Mouse (Mus musculus) liver, embryonic 15.5 days (tissue): ENCODE results near the gene Fads2. TPM values are rescaled to one million over a fixed set of nuclear protein-coding genes. Genes with fewer than 3 reads are reported as not detected.

Experiments
- ATAC-seq: fragments of 200-750 bp; cut with Nextera tagmentation; 2 replicates; pipeline ENCODE4 v1.8.0; 2017; ENCODE audit warnings: moderate number of reproducible peaks, mild to moderate bottlenecking, moderate library complexity; ENCODE audit not compliant: insufficient read depth
- H3K27ac ChIP-seq: fragments of 300-500 bp; sonication (generic); replicated peaks from 2 replicates; pipeline ENCODE4 v1.5.1; 2015; ENCODE audit warnings: mild to moderate bottlenecking, inconsistent platforms
- H3K27me3 ChIP-seq: fragments of 300-500 bp; sonication (generic); 2 replicates; pipeline ENCODE4 v1.6.1; 2015; ENCODE audit warnings: mild to moderate bottlenecking, inconsistent platforms
- H3K36me3 ChIP-seq: fragments of 300-500 bp; sonication (generic); replicated peaks from 2 replicates; pipeline ENCODE4 v1.6.1; 2015; ENCODE audit warnings: moderate library complexity, mild to moderate bottlenecking, inconsistent platforms
- H3K4me1 ChIP-seq: fragments of 300-500 bp; sonication (generic); replicated peaks from 2 replicates; pipeline ENCODE4 v1.6.1; 2015; ENCODE audit warnings: inconsistent platforms
- H3K4me2 ChIP-seq: fragments of 300-500 bp; sonication (generic); 2 replicates; pipeline ENCODE4 v1.6.1; 2015; ENCODE audit warnings: moderate library complexity, mild to moderate bottlenecking, inconsistent platforms
- H3K4me3 ChIP-seq: fragments of 300-500 bp; sonication (generic); replicated peaks from 2 replicates; pipeline ENCODE4 v1.5.1; 2015; ENCODE audit warnings: mild to moderate bottlenecking, inconsistent platforms
- H3K9ac ChIP-seq: fragments of 300-500 bp; sonication (generic); 2 replicates; pipeline ENCODE4 v1.6.1; 2015; ENCODE audit warnings: moderate library complexity, mild to moderate bottlenecking, inconsistent platforms
- H3K9me3 ChIP-seq: fragments of 300-500 bp; sonication (generic); replicated peaks from 2 replicates; pipeline ENCODE4 v1.6.1; 2016; ENCODE audit warnings: inconsistent platforms
- WGBS: fragments of 180-500 bp; shearing (Covaris S2); methylation state at CpG from one replicate; pipeline ENCODE4 v1.1.7; 2015; ENCODE audit warnings: mixed read lengths; ENCODE audit not compliant: insufficient replicate concordance; 5-methylcytosine and 5-hydroxymethylcytosine counted together
- polyA plus RNA-seq: library from polyadenylated mRNA; unstranded; fragments of >200 nt; fragmentation: Nextera tagmentation; extraction: Ambion mirVana; gene quantifications from 2 replicates; pipeline ENCODE4 v1.2.1, GENCODE M21; 2015

Fads2 gene
- polyA plus RNA-seq, 1 experiment from 2014 or later, result 89.7 TPM

DNA sequence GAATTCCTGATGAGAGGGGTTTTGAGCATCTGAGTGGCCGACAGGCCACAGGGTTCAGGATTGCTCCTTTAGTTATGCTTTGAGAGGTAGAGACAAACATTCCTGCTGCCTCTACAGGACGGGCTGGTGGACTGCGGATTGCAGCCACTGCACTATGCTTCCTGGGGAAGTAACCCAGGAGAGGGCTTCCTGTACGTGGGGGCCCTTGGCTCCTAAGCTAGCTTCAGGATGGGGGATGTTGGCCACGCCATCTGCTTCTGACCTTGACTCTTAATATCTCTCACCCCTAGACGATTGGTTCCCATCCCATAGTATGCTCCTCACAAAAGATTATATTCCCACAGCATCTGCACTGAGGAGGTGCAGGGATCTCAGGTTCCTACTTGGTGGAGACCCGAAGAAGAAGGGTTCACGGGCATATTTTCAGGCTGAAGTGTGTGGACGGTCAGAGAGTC, 78.2 kb downstream of the Fads2 start:
- 0 out of 2 replicates have a peak overlapping the region, but pooled peaks have one; percentile 13 for H3K9ac ChIP-seq
- H3K4me2 ChIP-seq, result peak overlapping the region; percentile 27; the same call in 1 of the 2 replicates
- H3K4me1 ChIP-seq, result peaks cover 80% of the 10 kb centered on the region
- 40% methylated on average over 9 of the region's 9 CpGs for WGBS
- H3K9me3 ChIP-seq, result no peaks in the 10 kb centered on the region
- H3K4me3 ChIP-seq, result peak overlapping the region; percentile 4; the same call in 1 of the 2 replicates
- H3K27ac ChIP-seq, result peak overlapping the region; percentile 56
- no peak for ATAC-seq
- H3K27me3 ChIP-seq, result no peaks in the 10 kb centered on the region
- peaks cover 98% of the 10 kb centered on the region for H3K36me3 ChIP-seq

DNA sequence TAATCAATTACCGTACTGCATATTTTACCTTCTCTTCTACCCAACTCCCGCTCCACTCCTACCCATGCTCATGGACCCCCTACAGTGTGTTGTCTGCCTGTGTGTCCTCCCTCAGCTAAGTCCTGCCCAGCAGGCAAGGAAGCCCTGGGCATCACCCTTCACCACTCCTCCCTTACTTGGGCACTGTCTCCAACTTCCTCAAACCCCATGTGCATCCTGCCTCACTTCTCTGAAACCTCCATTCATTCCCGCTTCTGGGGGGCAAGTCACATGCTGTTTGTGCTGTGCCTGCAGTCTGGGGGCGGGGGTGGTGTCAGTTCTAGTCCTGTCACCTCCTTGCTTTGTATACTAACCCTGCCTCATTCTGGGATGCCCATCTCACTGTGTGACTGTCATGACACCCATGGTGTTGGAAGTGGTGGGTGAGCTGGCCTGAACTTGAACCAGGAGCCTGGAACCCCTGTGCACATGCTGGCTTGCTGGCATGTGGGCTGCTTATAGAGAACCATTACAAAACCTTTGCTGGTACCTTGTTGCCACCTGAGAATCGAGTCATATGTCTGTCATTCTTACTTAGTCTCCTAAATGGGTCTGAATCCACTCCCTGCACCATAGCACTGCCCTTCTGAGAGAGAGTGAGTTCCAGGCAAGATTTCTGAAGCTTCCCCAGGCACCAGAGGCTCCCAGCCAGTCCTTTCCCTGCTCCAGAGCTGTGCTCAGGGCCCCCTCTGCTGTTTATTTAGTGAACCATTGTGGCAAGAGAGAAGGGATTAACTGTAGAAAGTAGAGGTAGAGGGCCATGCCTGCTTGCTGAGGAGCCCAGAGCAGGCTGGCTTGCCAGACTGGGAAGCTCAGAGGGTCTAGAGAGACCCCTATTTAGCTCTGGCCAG, 78.9 kb downstream of the Fads2 start:
- H3K4me1 ChIP-seq, result peaks cover 85% of the 10 kb centered on the region
- 68% methylated on average over 5 of the region's 5 CpGs for WGBS
- ATAC-seq, result no peak
- no peaks in the 10 kb centered on the region for H3K9me3 ChIP-seq
- H3K4me2 ChIP-seq, result peak overlapping the region; percentile 27; the same call in 1 of the 2 replicates
- peak overlapping the region; percentile 4; the same call in 1 of the 2 replicates for H3K4me3 ChIP-seq
- H3K9ac ChIP-seq, result 0 out of 2 replicates have a peak overlapping the region, but pooled peaks have one; percentile 13
- H3K36me3 ChIP-seq, result peaks cover 94% of the 10 kb centered on the region
- H3K27me3 ChIP-seq, result no peaks in the 10 kb centered on the region
- peak overlapping the region; percentile 56 for H3K27ac ChIP-seq

DNA sequence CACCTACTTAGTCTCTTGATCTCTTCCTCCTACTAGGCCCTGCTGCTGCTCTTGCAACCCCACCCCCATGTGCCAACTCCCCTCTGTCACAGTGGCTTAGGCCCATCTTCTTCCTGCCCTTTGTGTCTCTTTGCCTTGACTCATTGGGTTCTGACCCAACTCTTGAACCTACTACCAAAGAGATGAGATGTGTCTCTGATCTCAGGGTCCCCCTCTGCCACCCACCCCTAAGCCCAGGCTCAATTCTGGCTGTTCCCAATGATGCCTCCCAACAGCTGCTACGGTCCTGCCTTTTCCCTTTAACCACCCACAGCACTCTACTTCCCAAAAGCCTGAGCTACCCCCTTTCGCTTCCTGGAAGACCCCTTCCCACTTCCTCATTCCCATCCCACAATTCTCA, 79.6 kb downstream of the Fads2 start:
- Histone ChIP-seq H3K36me3 (peaks cover 91% of the 10 kb centered on the region), H3K9me3 (no peaks in the 10 kb centered on the region), H3K27ac (peak overlapping the region; percentile 56), H3K4me2 (peak overlapping the region; percentile 36; the same call in 1 of the 2 replicates), H3K4me3 (no peak overlapping the region), H3K27me3 (no peaks in the 10 kb centered on the region), H3K9ac (0 out of 2 replicates have a peak overlapping the region, but pooled peaks have one; percentile 37), H3K4me1 (peaks cover 92% of the 10 kb centered on the region)
- ATAC-seq, result no peak
- WGBS, result 72% methylated on average over 2 of the region's 2 CpGs

DNA sequence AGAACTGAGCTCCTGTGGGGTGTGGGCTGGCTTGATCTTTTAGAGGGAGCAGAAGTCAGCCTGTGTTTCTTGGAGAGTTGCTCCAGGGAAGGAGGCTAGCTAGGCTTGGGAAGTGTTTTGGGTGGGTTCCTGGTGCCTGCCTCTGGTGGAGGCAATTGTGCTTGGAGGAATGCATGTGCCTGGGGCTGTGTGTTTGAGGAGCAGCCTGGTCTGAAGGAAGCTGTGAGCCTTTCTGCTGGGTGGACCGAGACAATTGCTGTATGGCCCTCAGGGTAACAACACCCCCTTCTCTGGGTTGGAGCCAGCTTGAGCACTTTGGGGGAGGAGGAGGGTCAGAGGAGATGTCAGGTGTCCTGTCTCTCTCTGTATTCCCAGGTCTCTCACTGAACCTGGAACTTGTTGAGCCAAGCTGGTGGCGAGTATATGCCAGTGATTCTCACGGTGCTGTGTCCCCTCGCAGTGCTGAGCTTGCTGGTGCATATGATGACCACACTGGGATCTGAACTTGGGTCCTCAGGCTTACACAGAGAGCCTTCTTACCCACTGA, 82.3 kb downstream of the Fads2 start:
- no peak for ATAC-seq

DNA sequence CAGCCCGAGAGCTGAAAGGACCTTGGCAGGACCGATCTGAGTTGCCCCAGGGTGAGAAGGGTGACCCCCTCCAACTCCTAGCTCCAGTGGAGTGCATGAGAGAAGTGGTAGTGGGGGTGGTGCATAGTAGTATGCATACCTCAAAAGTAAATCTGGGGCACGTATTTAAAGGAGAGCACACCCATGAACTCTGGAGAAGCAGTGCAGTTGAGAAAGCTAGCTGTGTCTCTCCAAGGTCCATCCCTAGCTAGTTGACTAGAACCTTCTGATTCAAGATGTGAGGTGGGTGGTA, 83.1 kb downstream of the Fads2 start:
- Histone ChIP-seq H3K9me3 (no peaks in the 10 kb centered on the region), H3K4me1 (peaks cover 85% of the 10 kb centered on the region), H3K36me3 (peaks cover 58% of the 10 kb centered on the region), H3K4me2 (peak overlapping the region; percentile 97), H3K27me3 (no peaks in the 10 kb centered on the region), H3K9ac (peak overlapping the region; percentile 86), H3K4me3 (peak overlapping the region; percentile 71), H3K27ac (peak overlapping the region; percentile 98)
- ATAC-seq, result no peak
- WGBS, result 5% methylated on average over 3 of the region's 3 CpGs

More for the DNA sequence above, 82.3 kb downstream of the Fads2 start:
- peak overlapping the region; percentile 98 for H3K27ac ChIP-seq
- H3K4me1 ChIP-seq, result peaks cover 85% of the 10 kb centered on the region
- WGBS, result 74% methylated on average over 4 of the region's 4 CpGs
- H3K4me3 ChIP-seq, result peak overlapping the region; percentile 71
- no peaks in the 10 kb centered on the region for H3K27me3 ChIP-seq
- H3K9me3 ChIP-seq, result no peaks in the 10 kb centered on the region
- peak overlapping the region; percentile 97 for H3K4me2 ChIP-seq
- H3K9ac ChIP-seq, result peak overlapping the region; percentile 86
- peaks cover 66% of the 10 kb centered on the region for H3K36me3 ChIP-seq

DNA sequence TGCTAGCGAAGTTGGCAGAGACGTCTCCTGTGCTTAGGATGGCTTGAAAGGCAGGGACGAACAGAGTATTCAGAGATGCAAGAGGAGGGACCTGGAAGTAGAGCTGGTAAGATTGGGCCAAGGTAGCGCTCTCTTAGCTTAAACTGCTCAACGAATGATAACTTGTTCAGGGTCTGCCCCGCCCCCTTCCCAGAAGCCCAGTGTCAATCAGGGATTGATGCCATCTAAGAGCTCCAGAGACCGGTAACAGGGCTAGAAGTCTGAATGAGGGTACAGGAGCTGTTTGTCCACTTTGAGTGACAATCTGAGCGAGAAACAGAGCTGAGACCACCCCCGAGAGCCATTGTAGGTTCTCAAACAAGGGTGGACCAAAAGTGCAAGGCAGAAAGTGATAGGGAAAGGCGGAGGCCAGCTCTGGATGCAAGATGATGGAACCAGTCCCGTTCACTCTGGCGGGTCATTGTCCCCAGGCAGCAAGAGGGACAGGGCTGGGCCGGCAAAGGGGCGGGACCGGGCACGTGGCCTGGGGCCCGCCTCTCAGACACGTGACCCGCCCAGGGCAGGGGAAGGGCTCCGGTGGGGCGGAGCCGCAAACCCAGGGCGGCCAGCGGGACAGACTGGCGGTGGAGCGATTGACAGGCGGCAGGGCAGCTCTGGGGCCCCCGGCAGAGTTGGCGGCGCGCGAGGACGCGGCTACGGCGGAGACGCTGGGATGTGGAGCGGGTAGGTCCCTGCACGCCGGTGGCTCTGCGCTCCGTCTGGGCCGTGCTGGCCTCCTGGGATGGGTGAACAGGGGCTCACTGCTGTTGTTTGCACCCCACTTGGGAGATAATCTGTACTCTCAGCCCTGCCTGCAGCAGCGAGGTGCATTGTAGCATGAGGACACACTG, 83.7 kb downstream of the Fads2 start:
- peak overlapping the region; percentile 86 for H3K9ac ChIP-seq
- peaks cover 85% of the 10 kb centered on the region for H3K4me1 ChIP-seq
- H3K36me3 ChIP-seq, result peaks cover 52% of the 10 kb centered on the region
- 6% methylated on average over 44 of the region's 44 CpGs for WGBS
- peak overlapping the region; percentile 97 for H3K4me2 ChIP-seq
- no peaks in the 10 kb centered on the region for H3K27me3 ChIP-seq
- no peaks in the 10 kb centered on the region for H3K9me3 ChIP-seq
- H3K27ac ChIP-seq, result peak overlapping the region; percentile 98
- H3K4me3 ChIP-seq, result peak overlapping the region; percentile 71
- peak; percentile 79 for ATAC-seq

DNA sequence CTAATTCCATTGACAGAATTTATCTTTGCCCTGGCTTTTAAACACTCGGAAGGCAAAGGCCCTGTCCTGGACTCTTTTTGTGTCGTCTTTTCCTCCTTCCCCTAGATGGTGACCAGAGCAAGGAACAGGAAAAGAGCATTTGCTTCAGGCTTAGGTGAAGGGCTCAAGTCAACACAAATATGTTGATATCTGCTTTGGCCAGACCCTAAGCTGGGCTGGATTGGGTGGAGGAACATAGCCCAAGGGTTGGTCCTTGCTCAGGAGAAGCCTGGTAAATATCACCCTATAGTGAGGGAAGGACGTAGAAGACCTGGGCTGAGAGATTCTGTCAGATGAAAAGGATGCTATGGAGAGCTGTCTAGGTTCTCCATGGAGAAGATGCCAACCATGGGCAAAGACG, 85.4 kb downstream of the Fads2 start:
- H3K4me1 ChIP-seq, result peaks cover 82% of the 10 kb centered on the region
- peak overlapping the region; percentile 86 for H3K9ac ChIP-seq
- no peaks in the 10 kb centered on the region for H3K27me3 ChIP-seq
- peaks cover 35% of the 10 kb centered on the region for H3K36me3 ChIP-seq
- H3K27ac ChIP-seq, result peak overlapping the region; percentile 98
- H3K4me3 ChIP-seq, result peak overlapping the region; percentile 71
- H3K4me2 ChIP-seq, result peak overlapping the region; percentile 97
- no peaks in the 10 kb centered on the region for H3K9me3 ChIP-seq
- WGBS, result 35% methylated on average over 4 of the region's 4 CpGs
- peak; percentile 44 for ATAC-seq

DNA sequence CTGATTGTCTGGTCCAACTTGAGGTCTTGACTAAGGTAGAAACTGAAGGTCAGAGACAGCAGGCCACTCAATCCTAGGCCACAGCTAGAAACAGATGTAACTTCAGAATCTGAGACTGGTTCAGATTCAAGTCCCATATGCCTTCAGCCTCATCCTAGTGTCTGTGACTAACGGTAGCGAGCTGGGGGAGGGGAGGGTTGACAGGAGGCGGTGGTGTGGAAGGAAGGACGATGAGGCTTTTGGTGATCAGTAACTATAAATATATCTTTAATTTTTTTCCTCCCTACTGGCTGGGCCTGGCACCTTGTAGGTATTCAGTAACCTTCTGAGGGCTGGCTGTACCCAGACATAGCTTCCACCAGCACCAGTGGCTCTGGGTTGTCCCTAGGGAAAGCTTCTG, 86.1 kb downstream of the Fads2 start:
- peak overlapping the region; percentile 86 for H3K9ac ChIP-seq
- WGBS, result 23% methylated on average over 4 of the region's 4 CpGs
- H3K9me3 ChIP-seq, result no peaks in the 10 kb centered on the region
- no peaks in the 10 kb centered on the region for H3K27me3 ChIP-seq
- peak overlapping the region; percentile 97 for H3K4me2 ChIP-seq
- H3K4me1 ChIP-seq, result peaks cover 79% of the 10 kb centered on the region
- peak overlapping the region; percentile 71 for H3K4me3 ChIP-seq
- no peak for ATAC-seq
- H3K36me3 ChIP-seq, result peaks cover 28% of the 10 kb centered on the region
- H3K27ac ChIP-seq, result peak overlapping the region; percentile 98

DNA sequence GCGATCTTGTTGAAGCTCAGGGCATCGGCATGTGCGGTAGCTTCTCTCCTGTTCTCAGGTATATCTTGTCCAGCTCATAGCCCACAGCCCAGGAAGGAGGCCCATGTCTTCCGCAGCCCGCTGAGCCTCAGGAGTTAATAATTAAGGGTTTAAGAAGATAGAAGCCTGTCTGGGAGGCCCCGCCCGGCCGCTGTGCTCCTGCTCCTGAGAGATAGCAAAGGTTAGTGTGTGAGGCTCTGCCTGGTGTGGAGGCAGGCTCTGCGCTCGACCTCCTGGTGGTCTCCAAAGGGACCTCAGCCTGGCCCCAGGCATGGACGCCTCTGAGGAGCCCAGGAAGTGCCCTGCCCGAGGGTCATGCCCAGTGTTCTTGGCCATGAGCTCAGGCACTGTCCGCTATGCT, 86.7 kb downstream of the Fads2 start:
- Histone ChIP-seq H3K9me3 (no peaks in the 10 kb centered on the region), H3K4me3 (peak overlapping the region; percentile 71), H3K4me1 (peaks cover 81% of the 10 kb centered on the region), H3K9ac (peak overlapping the region; percentile 86), H3K4me2 (peak overlapping the region; percentile 97), H3K27ac (peak overlapping the region; percentile 98), H3K27me3 (no peaks in the 10 kb centered on the region), H3K36me3 (peaks cover 23% of the 10 kb centered on the region)
- ATAC-seq, result peak; percentile 76
- 16% methylated on average over 13 of the region's 13 CpGs for WGBS

DNA sequence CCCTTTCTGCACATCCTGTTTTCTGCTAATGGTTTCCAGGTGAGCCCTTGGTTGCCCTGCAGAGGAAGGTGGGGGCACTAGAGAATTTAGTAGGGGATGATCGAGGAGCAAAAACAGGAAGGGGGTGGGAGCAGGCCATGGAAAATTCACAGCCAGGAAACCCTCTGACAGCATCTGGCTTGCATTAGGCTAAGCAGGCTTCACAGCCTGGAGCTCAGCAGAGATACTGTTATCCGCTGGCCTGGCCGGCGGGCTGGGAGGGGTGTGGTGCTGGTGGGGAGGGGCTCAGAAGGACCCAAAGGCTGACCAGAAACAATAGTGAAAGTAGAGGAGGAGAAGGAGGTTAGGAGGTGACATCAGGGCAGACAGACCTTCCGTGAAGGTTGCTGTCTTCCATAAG, 87.6 kb downstream of the Fads2 start:
- 16% methylated on average over 5 of the region's 5 CpGs for WGBS
- Histone ChIP-seq H3K9ac (peak overlapping the region; percentile 86), H3K4me3 (peak overlapping the region; percentile 71), H3K27me3 (0 out of 2 replicates have a peak, but pooled peaks cover 6% of the 10 kb centered on the region), H3K36me3 (peaks cover 14% of the 10 kb centered on the region), H3K27ac (peak overlapping the region; percentile 98), H3K4me1 (peaks cover 76% of the 10 kb centered on the region), H3K4me2 (peak overlapping the region; percentile 97), H3K9me3 (no peaks in the 10 kb centered on the region)
- ATAC-seq, result peak; percentile 32
